Mouse (Mus musculus) spleen, embryonic (tissue): ENCODE measurements around the gene Dek.

Experiments
- CTCF ChIA-PET: fragments of 350-600 bp; sonication (Branson Sonifier 250); formaldehyde crosslinking; loops from one replicate; lab custom pipeline; 2022; lab: Charles Lee

Gene Dek

GRCm38 (mm10) chr13:47105711-47106579 lies at the start of gene Dek:
TSS of gene Dek (minus strand) at chr13:47106201.
- CTCF ChIA-PET, result interaction anchor here (0.6 kb wide), 1 partner anchor 85 kb away, joined by 6 read pairs; no protein-coding TSS in a partner anchor

DNA sequence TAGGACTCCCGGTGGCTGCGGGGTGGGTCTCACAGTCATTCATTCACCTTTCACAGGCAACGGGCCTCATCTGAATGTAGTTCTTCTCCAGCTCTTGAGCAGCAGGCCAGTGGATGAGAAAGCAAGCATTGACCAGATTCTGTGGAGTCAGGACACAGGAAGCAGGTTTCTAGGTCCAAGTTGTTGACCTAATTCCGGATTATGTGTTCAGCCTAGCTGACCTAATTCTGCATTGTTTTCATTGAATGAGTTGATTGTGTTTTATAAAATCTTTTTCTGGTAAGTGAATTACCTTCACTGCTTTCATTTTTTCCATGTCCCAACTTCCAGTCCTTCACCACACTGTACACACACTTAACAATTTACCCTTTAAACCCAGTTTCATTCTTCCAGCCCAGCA lies 48.9 kb upstream of the Dek start:
- CTCF ChIA-PET, result no interaction called here

- CTCF ChIA-PET, result no interaction called here
These were observed 47.2 kb upstream of the Dek start for GRCm38 (mm10) chr13:47153206-47153605.

GRCm38 (mm10) chr13:47152390-47152789 lies 46.4 kb upstream of the Dek start:
- CTCF ChIA-PET, result no interaction called here

DNA sequence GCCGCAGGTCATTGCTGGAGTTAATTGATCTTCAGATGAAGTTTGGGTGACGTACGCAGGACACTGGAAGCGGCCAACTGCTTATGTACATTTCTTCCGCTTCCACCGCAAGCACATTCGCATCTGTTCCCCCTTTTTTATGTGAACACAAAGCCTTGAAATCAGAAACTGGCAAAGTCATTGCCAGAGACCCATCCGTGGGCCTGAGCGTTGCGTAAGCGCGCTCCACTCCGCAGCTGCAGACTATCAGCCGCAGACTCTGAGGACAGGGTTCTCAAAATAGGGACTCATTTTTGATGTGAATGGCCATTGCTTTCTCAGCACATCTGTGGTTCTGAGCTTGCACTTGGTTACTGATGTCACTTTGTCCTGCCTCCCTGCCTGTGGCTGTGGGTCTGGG lies 45.1 kb upstream of the Dek start:
- CTCF ChIA-PET, result no interaction called here

DNA sequence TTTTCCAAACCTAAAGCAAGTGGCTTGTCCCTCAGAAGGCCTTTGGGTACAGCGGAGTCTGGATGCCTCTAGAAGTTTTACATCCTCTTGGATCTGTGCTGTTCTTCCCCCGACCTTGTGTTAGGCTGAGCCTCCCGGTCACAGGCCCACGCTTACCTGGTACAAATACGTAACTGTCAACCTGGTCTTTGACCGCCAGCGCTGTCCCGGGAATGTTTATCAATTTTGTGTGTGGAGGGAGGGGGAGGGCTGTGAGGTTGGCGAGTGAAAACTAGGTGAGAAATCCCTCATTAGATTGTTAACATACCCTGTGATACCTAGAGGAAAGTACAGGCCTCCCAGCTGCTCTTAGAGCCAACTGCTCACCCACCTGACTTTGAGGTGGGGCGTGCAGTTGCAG lies 44.0 kb upstream of the Dek start:
- CTCF ChIA-PET, result no interaction called here

GRCm38 (mm10) chr13:47148573-47148972 lies 42.6 kb upstream of the Dek start:
- CTCF ChIA-PET, result no interaction called here

DNA sequence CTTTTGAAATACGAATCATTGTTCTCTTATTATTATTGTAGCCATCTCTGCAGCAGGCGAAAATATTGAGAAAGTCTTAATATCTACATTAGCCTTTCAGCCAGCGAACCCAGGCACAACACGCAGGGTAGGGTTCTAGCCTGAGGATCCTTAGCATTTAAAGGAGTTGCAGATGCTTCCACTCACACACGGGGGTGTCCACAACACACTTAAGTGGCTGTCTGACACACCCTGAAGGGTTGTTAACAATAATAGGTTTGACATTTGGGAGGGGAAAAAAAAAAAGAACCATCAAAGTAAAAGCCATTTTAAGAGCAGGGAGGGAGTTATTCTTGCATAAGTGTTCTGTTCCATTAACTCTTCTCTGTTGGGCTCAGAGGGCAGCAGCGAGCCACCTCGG lies 40.4 kb upstream of the Dek start:
- CTCF ChIA-PET, result no interaction called here

GRCm38 (mm10) chr13:47145939-47146338 lies 39.9 kb upstream of the Dek start:
- CTCF ChIA-PET, result no interaction called here

DNA sequence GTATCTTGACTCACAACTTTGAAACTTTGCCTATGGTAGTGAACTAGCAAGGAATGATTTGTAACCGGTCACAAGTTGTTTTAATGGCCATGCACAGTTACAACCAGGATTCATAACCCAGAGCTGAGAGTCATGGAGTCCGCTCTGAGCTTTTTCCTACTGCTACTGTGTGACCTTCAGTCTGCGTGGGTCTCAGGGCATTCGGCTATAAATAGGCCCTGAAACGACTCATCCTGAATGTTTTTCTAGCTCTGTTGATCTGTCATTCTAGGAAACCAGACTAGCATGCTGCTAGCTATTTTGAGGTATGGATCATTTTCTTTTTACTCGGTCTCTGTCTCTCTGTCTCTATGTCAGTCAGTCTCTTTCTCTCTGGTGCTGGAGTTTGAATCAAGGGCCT lies 36.8 kb upstream of the Dek start:
- CTCF ChIA-PET, result no interaction called here

- CTCF ChIA-PET, result no interaction called here
These were observed 29.7 kb upstream of the Dek start for GRCm38 (mm10) chr13:47135741-47136140.

DNA sequence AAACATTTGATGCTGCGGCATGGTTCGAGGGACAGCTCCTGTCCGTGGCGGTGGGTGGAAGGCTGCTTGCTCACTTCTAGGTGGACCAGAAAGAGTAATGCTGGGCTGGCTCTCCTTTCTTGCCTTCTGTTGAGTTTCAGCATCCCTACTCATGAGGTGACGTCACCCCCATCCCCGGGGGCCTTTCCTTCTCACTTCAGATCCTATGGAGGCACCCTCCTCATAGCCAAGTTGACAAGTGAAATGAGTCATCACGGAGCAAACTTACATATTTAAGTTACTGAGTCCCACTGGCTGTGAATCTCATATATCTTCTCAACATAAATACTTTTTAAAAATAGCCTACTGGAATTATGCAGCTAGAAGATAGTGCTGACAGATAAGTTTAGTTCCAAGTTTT lies 28.8 kb upstream of the Dek start:
- CTCF ChIA-PET, result no interaction called here

DNA sequence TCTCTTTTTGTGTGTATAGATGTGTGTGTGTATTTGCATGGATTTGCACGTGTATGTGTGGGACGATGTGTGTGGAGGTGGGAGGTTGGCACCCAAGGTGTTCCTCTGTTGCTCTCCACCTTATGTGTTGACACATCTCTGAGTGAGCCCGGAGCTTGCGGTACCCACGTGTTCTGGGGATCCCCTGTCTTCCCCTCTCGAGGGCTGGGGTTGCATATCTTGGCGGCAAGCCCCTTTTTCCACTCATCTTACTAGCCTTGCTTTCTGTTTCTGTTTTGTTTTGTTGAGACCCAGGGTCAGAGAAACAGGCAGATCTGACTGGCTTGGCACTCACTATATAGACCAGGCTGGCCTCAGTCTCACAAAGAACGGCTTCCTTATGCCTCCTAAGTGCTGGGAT lies 27.1 kb upstream of the Dek start:
- CTCF ChIA-PET, result no interaction called here

DNA sequence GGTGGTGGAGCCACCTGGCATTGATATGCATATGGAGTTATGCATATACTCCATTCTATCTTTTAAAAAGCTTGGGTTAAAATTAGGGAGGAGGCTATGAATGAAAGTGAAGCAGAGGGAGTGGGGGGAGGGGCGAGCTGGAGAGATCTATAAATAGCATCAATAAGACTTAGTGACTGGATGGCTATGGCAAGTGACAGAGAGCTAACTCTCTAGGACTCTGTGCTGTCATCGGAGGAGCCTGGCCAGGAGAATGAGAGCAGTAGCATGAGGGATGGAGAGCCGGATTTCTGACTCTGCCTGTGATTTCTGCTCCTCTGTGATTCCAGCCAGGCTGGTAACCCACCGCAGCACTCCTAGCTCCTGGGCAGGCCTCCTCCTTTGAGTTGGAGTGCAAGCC lies 23.1 kb upstream of the Dek start:
- CTCF ChIA-PET, result no interaction called here

- CTCF ChIA-PET, result interaction anchor here (0.7 kb wide), 1 partner anchor 1679 kb away, joined by 5 read pairs; no protein-coding TSS in a partner anchor
These were observed 19.6 kb upstream of the Dek start for GRCm38 (mm10) chr13:47125595-47125994.

- CTCF ChIA-PET, result no interaction called here
These were observed 19.0 kb upstream of the Dek start for GRCm38 (mm10) chr13:47124986-47125385.

DNA sequence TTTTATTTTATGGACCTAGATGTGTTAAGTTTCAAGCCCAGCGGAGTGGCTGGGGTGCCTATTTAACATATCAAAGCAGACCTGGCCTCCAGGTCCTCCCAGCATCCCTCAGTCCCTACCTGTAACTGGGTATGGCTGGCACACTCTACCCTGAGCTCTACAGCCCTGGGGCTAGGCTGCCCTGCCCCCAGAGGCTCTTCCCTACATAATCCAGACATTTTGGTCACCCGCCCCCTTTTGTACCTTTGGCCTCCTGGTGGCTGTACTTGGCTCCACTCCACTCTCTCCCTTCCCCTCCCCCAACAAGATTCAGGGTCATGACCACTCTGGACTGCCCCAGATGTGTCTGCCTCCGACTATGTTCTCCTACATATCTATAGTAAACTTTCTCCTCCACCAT lies 18.4 kb upstream of the Dek start:
- CTCF ChIA-PET, result no interaction called here

GRCm38 (mm10) chr13:47122537-47123430 lies 16.8 kb upstream of the Dek start, which contains the start of gene Rnf144b:
TSS of gene Rnf144b (plus strand) at chr13:47122656.
- CTCF ChIA-PET, result no interaction called here

DNA sequence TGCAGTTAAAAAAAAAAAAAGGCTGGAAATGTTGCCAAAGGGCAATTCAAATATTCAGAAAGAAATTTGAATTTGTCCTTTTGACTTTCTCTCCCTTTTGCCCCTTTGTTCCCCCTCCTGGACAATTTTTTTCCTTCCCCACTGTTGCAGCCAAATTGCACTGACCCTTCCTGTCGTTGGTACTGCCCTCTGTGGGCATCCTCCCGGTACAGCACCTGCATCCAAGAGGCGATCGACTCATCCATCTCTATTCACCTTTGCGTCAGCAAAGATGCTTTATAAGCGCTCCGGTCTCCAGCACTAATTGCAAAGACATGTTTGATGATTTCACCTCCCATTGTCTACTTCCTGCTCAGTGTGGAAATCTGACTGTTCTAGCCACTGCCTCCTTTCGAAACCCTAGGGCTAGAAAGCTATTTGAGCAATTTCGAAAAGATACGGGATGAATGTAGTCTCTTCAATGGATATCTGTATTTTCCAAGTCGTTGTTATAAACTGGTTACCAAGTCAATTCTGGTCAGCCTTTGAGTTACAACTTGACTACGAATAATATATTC lies 15.4 kb upstream of the Dek start:
- CTCF ChIA-PET, result no interaction called here

DNA sequence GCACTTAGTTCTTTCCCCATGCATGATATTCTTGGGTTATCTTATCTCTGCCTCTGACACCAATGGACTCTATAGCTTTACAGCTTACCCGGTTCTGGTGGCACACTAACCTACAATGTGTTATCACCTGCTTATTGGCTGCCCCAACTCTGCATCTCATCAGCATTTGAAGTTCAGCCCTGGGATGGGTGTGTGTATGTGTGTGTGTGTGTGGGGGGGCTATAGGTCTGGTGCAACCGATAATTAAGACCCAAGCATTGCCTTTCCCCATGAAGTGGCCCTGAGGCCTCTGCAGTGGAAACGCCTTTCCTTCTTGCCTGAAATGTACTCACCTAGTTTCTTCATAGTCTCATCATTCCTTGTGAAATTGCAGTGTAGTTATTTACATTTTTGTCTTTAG lies 10.0 kb upstream of the Dek start:
- CTCF ChIA-PET, result interaction anchor here (0.6 kb wide), 1 partner anchor 1683 kb away, joined by 9 read pairs; no protein-coding TSS in a partner anchor

DNA sequence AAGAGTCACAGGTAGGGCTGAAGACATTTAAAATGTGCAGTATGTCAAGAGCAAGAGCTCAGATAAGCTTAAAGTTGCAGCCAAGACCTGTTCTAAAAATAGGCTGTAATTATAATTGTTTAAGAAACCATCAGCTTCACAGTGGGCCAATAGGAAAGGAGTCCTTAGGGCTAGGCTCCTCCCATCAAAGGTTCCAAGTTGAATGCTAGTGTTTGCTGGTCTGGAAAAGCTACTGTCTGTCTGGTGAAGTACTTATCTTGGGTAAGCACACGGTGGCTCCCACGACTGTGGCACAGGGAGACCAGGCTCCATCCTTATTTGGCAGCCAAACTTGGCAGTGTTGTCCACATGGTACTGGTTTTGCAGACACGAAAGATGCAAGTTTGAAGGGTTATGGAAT lies 6.9 kb upstream of the Dek start:
- CTCF ChIA-PET, result no interaction called here

DNA sequence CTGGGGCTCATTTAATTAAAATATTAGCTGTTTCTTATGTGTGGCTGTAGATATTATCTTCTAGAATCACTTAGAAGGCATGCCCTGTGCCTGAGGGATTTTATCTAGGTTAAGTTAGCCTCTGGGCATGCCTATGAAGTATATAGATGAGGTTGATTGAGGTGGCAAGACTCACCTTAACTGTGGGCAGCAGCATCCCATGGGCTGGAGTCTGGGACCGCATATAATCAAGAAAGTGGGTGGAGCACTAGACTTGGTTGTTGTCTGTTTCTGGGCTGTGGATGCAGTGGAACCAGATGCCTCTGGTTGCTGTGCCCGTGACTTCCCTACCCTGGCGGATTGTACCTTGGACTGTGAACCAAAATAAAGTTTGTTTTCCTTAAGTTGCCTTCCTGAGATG lies 6.1 kb upstream of the Dek start:
- CTCF ChIA-PET, result no interaction called here
